Mouse (Mus musculus) gastrocnemius, postnatal 14 days (tissue): Measurements from ENCODE around the gene Sec1. TPM values are rescaled to one million over a fixed set of nuclear protein-coding genes. Genes with fewer than 3 reads are reported as not detected.
A peak's percentile ranks its signal among the peaks of the same experiment; 100 is the strongest.

ENCODE experiments used
- DNase-seq: peaks from one replicate; pipeline ENCODE4 v3.0.0; 2021; ENCODE audit warnings: mixed read lengths
- intact Hi-C: fragments of 180-260 bp; cut with DNase I; formaldehyde crosslinking; loops from one replicate; pipeline ENCODE4 v1.15.1; 2025; ENCODE audit warnings: low total_unique reads
- total RNA-seq, 2 experiments: library from RNA; stranded (reverse); gene quantifications; 2 replicates each; pipeline ENCODE4 v1.2.3; 2021

The Sec1 gene
- total RNA-seq, 2 experiments from 2014 or later, result 0.18 to 0.31 TPM

DNA sequence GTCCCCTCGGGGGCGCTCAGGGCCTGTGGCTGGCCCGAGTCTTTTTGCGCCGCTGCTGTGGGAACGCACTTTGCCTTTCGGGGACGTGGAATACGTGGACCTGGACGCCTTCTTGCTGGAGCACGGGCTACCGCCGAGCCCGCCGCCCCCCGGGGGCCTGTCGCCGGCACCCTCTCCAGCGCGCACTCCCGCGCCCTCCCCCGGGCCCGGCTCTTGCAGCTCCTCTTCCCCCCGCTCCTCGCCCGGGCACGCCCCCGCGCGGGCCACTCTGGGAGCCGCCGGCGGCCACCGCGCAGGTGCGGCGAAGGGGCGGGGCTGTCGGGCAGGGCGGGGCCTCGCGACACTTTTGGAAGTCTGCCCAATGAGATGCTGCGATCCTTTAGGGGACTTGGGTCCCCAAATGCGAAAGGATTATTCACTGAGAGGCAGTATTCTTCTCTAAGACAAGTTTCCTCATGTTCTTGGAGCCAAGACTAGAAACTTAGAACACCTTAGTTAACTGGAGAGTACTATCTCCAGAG lies 12.6 kb upstream of the Sec1 start:
- intact Hi-C loops, result no loop called here
- peak; percentile 94 for DNase-seq

DNA sequence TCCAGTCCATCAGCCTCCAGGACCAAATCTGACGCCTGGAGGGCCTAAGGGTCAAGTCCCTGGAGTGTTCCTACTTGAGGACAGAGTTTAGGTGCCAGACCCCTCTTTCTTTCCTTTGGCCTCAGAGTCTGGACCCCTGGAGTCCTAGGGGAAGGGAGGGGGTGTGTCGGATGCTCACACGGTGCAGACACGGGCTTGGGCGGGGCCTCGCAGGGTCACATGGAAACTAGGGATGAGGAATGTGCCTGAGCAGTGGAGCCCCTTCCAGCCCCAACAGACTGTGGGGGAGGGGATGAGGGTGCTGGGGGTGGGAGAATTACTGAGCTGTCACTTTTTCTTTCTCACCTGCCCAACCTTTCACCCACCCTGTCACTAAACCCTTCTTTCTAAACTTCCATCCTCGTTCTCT lies 11.7 kb upstream of the Sec1 start:
- peak; percentile 91 for DNase-seq
- intact Hi-C loops, result no loop called here

DNA sequence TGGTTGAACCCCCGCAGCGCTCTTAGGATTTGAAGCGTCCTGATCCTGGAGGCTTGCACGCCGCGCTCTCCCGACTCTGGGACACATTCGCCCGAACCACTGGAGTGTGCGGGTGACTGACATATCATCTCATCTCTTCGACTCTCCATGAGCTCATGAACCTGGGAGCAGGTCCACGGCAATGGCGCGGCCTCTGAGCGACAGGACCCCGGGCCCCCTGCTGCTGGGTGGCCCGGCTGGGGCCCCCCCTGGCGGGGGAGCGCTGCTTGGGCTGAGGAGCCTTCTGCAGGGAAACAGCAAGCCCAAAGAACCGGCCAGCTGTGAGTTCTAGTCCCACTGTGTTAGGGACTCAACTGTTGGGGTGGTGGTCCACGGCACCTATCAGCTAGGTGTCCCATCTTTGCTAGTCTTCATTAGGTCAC lies 11.3 kb upstream of the Sec1 start:
- intact Hi-C loops, result no loop called here
- DNase-seq, result no peak

DNA sequence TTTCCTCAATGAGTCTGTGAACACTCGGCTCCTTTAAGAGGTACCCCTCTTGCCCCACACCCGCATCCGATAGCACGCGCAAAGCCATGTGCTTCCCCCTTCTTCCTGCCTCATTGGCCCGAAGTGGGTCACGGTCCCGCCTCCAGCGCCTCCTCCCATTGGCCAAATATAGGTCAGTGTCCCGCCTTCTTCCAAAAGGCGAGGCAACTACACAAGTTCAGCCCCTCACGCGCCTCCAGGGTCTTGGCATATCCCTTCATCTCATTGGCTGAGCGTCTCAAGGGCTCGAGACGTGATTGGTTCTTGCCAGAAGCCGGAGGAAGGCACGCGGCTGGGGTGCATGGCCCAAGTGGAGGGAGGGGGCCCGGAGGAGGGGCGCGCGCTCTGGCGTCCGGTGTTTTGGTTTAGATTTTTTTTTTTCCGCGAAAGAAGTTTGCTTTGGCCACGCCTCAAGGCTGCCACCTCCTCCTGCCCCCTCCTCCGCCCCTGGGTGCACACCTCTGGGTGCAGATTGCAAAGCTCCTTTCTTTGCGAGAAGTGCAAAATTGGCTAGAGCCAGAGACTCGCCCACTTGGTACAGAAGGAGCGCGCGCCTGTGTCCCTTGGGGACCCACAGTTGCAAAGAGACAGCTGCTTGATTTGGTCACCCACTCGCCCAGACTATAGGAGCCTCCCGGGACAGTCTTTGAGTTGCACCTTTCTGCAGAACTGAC lies 10.7 kb upstream of the Sec1 start, which contains the start of gene Dbp:
TSS of gene Dbp (plus strand) at position 359 of the 713 bp plus-strand sequence.
- intact Hi-C loops, result no loop called here
- peak; percentile 99 for DNase-seq

DNA sequence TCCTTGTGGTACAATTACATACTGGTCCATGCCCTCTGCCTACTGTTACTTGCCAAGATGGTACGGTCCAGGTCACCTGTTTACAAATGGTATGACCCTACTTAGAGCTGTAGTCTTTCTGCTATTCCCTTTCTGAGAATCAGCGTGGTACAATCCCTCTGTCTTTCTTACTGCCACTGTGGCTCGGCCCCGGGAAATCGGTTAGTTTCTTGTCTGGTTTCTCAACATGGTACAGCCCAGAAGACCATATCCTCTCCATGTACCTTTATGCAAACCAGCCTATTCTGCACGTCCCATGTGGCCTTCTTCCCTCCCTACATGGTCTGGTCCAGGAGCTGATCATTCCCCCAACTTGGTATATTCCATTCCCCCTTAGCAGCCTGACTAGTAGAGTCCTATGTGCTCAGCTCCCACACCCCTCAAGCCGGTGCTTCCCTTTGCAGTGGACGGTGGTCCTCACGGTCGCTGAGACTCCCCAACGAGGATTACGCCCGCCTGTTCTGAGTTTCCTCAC lies 9.9 kb upstream of the Sec1 start:
- intact Hi-C loops, result no loop called here

DNA sequence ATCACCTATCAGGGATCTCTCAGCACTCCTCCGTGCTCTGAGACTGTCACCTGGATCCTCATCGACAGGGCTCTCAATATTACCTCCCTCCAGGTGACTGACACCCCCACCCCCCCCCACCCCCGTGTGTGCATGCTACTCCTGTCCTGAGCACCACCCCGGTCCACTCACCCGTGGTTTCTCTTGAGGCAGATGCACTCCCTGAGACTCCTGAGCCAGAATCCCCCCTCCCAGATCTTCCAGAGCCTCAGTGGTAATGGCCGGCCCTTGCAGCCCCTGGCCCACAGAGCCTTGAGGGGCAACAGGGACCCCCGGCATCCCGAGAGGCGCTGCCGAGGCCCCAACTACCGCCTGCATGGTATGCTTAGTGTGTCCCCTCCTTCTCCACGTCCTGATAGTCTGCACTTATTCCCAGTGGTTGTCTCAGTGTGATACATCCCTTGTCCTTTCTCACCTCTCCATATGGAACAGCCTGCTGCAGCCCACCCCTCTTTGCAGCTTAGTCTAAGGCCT lies 9.4 kb upstream of the Sec1 start:
- DNase-seq, result no peak
- intact Hi-C loops, result no loop called here

More for the DNA sequence above, 9.9 kb upstream of the Sec1 start:
- DNase-seq, result no peak

DNA sequence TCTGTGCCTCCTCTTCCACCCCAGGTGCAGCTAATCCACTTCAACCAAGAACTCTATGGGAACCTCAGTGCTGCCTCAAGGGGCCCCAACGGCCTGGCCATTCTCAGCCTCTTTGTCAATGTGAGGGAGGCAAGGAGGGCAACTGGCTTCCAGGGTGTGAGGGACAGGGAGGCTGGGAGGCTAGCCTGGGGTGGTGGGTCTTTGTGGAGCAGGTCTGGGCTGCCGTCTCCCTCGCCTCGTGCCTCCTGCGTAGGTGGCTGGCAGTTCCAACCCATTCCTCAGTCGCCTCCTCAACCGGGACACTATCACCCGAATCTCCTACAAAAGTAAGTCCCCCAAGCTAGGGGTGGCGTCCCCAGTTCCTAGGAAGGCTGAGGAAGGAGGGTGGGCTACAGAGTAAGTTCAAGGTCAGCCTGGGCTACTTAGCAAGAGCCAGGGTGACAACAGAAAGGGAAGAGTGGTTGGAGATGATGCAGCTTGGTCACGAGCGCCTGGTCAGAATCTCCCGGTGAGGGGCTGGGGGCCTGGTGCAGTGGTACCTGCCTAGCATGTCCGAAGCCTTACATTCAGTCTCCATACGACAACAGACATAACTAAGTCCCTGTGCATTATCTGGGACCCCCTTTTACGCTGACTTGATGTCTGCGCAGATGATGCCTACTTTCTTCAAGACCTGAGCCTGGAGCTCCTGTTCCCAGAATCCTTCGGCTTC lies 8.8 kb upstream of the Sec1 start:
- no peak for DNase-seq

DNA sequence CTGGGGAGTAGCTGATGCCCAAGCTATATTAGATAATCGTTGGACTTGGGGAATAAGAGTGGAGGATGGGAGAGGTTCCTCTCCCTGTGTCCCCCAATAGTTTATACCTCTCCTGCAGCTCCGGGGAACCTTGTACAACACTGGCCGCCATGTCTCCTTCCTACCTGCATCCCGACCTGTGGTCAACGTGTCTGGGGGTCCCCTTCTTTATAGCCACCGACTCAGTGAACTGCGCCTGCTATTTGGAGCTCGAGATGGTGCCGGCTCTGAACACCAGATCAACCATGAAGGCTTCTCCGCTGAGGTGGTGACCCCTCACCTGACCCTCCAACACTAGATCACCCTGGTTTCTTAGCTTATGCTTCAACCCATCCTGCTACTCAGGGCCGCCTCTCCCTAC lies 8.1 kb upstream of the Sec1 start:
- no peak for DNase-seq
- intact Hi-C loops, result no loop called here

More for the DNA sequence above, 8.8 kb upstream of the Sec1 start:
- intact Hi-C loops, result no loop called here

DNA sequence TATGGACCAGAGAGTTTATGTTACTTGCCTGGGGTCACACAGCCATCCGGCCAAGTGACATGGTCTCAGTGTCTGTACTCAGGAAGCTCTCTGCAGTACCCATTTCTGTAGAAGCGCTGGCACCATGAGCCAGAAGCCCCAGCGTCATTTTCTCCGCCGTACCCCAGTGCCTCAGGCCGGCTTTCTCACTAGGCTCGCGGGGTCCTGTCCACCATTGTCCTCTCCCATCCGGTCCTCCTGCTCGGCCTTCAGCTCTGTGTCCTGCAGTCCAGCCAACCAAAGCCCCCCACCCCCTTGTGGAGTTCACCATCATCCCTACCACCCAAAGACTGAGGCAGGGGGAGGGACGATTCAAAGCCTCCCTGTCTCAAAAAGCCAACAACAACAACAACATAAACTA lies 7.4 kb upstream of the Sec1 start:
- intact Hi-C loops, result no loop called here
- DNase-seq, result no peak

DNA sequence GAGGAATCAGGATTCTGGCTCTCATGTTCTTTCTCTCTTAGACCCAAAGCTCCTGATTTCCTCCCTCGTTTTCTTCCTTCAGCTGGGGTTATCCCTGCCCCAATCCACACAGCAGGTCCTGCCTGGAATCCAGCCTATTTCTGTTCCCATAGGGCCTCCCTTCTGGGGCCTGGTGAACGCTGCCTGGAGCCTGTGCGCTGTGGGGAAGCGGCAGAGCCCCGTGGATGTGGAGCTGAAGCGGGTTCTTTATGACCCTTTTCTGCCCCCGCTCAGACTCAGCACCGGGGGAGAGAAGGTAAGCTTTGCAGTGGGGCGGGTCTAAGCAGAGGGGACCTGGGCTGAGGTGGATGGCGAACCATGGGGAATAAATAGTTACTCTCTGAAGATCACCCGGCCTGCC lies 6.9 kb upstream of the Sec1 start:
- intact Hi-C loops, result no loop called here
- no peak for DNase-seq

DNA sequence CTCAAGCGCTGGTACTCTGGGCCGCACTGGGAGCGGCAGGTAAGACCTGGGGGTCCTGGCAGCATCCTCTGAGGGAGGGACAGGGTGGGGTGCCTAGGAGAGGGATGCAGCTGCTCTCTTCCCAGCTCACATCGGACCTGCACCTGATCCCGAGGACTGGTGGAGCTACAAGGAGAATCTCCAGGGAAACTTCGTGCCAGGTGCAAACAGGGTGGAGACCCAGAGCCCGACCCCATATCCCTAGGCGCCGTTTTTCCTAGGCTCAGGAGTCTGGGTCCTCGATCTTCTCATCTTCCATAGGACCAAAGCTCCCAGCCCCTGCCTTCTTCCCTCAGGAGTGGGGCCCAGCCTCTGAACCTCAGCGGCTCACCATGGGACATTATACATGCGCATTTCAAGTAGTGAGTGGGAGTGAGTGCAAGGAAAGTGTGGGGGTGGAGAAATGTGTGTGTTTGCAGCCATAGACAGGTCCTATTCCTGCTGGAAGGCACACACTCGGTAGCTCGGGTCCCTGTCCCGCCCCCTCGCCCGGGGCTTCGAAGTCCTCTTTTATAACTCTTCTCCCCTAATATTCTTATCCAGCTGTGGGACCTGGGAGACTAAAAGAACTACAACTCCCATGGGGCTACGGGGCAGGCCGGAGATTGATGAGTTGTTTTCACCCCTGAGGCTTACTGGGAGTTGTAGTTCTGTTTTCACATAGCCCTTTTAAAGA lies 6.3 kb upstream of the Sec1 start:
- intact Hi-C loops, result no loop called here
- DNase-seq, result peak; percentile 76

DNA sequence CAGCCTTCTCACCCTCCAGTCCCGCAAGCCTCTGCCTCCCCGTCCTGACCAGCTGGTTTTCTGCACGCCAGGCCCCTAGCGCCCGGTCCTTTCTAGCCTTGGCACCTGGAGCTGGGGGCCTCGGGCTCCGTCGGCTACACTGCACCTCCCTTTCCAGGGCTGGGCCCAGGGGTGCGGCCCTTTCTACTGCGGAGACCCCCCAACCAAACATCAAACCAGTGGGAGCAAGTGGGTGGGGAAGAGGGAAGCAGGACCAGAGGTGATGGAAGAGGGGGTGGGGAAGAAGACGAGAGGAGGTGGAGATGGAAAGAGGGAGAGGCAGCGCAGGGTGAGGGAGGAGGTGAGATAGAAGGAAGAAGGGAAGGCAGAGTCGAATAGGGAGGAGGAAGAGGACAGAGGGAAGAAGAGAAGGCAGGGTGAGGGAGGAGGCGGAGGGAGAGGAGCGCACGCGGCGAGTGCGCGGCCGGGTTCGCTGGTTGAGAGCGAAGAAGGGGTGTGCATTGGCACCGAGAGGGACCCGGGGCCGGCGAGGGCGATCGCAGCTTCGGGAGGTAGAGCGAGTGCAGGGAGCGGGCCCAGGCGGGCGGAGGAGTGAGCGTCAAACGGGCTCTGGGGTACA lies 5.4 kb upstream of the Sec1 start, which contains the start of gene Car11:
TSS of gene Car11 (plus strand) at position 321 of the 619 bp plus-strand sequence.
- DNase-seq, result no peak
- intact Hi-C loops, result no loop called here

DNA sequence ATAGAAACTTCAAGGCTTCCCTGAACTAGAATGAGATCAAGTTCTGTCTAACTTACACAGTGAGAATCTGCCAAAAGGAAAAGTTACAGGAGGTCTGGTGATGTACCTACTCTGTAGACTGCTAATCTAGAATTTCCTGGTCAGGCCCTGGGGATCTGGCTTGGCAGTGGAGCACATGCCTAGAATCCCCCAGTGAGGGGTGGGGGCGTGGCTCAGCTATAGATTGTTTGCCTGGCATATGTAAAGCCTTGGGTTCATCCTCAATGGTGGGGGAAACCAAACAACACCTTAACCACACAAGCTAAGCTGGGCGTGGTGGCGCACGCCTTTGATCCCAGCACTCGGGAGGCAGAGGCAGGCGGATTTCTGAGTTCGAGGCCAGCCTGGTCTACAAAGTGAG lies 3.7 kb upstream of the Sec1 start:
- no peak for DNase-seq
- intact Hi-C loops, result no loop called here

DNA sequence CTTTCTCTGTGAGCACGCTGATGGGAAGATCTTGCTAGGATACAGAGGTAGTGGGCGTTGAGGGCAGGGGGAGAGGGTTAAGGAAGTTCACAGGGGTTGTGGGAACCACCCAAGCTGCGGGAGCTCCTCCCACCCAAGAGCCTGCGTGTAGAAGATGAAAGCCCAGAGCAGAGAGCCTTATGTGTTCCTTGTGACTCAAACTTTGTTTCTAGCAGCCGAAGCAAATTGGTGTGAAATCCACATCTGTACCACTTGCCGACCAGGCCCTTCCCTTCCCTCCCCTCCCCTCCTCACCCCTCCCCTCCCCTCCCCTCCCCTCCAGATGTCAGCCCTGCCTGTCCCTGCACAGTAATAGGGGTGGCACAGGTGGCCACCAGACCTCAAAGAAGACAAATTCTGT lies 896 bp upstream of the Sec1 start:
- DNase-seq, result peak; percentile 2
- intact Hi-C loops, result no loop called here

DNA sequence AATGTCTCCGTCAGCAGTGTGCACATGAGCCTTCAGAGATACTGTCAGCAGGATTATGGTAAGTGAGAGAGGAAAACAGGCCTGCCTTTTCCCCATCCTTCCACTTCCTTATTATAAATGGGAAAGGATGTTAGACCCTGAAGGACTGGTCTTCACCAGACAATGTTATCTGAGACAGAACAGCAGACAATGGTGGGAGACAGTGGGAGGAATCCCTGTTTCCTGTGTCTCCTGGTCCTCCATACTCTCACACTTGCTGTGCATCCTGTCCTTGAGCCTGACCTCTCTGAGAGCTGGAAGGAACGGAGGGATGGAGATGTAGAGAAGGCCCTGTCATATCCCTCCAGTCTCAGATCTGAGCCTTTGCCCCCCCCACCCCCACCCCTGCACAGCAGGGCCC lies 1.8 kb downstream of the Sec1 start:
- intact Hi-C loops, result loop anchor here (5.0 kb wide), 1 partner anchor 35 kb away; no protein-coding TSS in a partner anchor
- DNase-seq, result no peak

DNA sequence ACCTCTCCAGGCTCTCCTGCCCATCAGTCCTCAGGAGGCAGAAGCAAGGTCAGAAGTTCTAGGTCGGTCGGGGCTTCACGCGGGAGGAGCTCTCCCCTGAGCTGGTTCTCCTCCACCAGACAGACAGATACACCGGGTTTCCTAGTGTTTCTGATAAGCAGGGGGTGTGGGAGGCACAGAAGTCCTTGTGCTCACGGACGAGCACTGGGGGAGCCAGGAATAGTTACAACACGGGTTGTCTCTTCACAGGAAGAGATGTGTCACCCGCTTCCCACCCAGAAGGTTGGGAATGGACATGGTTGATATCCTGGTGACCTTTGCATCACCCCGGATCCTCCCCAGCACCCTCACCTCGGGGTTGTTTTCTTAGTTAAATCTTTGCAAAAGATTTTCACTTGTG lies 4.4 kb downstream of the Sec1 start:
- DNase-seq, result no peak
- intact Hi-C loops, result loop anchor here (5.0 kb wide), 1 partner anchor 32 kb away; no protein-coding TSS in a partner anchor

DNA sequence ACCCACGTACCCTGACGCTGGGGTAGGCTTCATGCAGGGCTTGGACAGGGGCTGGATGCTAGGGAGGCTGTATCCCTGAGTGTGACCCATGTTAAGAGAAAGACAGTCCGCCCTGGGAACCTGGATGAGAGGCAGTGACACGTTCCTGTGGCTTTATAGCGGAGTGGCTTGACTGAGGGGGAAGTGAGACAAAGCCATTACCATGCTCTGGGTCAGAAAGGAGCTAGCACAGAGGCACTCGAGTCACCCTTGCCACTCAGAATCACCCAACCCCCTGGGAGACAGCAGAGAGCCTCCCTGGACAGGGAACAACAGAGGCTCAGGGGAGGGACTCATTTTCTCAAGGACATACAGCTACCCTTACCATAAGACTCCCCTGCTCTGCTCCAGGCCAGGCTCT lies 5.1 kb downstream of the Sec1 start:
- DNase-seq, result no peak
- intact Hi-C loops, result no loop called here

DNA sequence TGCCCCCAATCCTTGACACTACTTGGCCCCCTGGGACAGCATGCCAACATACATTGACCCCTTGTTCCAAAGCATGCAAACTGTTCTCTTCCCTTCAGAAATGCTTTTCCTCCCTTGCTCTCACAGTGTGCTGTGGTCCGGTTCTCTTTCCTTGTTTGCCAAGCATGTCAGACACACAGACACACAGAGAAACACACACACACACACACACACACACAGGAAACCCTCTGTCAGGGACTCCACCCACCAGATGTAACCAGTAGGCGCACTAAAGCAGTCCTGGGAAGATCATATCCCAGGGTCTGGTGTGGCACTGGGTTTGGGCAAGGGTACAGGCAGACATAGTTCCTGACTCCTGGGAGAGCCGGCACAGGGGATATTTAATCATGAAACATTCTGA lies 7.4 kb downstream of the Sec1 start:
- DNase-seq, result no peak
- intact Hi-C loops, result no loop called here

DNA sequence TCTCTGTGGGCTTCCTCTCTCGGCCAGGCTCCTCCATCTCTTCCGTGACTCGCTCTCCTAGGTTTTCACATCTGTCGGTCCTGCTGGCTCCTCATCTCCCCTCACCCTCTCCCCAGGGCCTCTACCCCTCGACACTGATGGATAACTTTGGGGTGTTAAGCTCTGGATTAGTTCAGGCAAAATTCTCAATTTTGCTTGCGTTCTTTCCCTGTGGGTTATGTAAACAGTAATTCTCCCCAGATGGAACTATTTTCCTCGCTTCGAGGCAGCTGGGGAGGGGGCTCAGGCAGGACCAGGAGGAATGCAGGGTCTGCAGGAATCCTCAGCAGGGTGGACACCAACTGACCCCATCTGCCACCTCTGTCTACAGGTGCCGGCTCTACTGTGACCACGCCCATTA lies 8.4 kb downstream of the Sec1 start:
- intact Hi-C loops, result no loop called here
- no peak for DNase-seq
